Mouse (Mus musculus) small intestine, adult 2 months (tissue): Measurements from ENCODE around the gene U2af1l4.

ENCODE experiments used
- CTCF ChIP-seq: fragments of 200-500 bp; IDR thresholded peaks from 2 replicates; pipeline ENCODE4 v1.5.1; 2012; ENCODE audit warnings: low read depth, mild to moderate bottlenecking, control low read depth, inconsistent platforms, low read length, moderate library complexity, mixed read lengths; ENCODE audit not compliant: insufficient replicate concordance, insufficient read length; ENCODE audit errors: extremely low read depth
- POLR2A ChIP-seq: fragments of 200-500 bp; IDR thresholded peaks from 2 replicates; pipeline ENCODE4 v1.6.1; 2012; ENCODE audit warnings: low read depth, mild to moderate bottlenecking, control low read depth, inconsistent platforms, low read length, moderate library complexity

- TF ChIP-seq CTCF (no peak), POLR2A (peak; percentile 66; the same call in 1 of the 2 replicates)
These were observed 3.6 kb upstream of the U2af1l4 start, which contains the start of gene Lin37 for GRCm38 (mm10) chr7:30559443-30559954.
